Mouse (Mus musculus) forebrain, embryonic 16.5 days (tissue): ENCODE measurements around the gene Lep. TPM values are rescaled to one million over a fixed set of nuclear protein-coding genes. Genes with fewer than 3 reads are reported as not detected.

ENCODE experiments used
- ATAC-seq: fragments of 200-750 bp; cut with Nextera tagmentation; 2 replicates; pipeline ENCODE4 v1.8.0; 2017; ENCODE audit warnings: mild to moderate bottlenecking, moderate library complexity
- H3K27ac ChIP-seq: fragments of 300-500 bp; sonication (generic); 2 replicates; pipeline ENCODE4 v1.5.1; 2014; ENCODE audit warnings: low read length, control low read depth
- H3K27me3 ChIP-seq: fragments of 300-500 bp; sonication (generic); replicated peaks from 2 replicates; pipeline ENCODE4 v1.6.1; 2014; ENCODE audit warnings: low read length; ENCODE audit not compliant: control insufficient read depth, insufficient read depth
- H3K36me3 ChIP-seq: fragments of 300-500 bp; sonication (generic); 2 replicates; pipeline ENCODE4 v1.6.1; 2014; ENCODE audit not compliant: control insufficient read depth, insufficient read depth
- H3K4me1 ChIP-seq: fragments of 300-500 bp; sonication (generic); replicated peaks from 2 replicates; pipeline ENCODE4 v1.6.1; 2014; ENCODE audit warnings: low read length; ENCODE audit not compliant: control insufficient read depth, insufficient read depth
- H3K4me2 ChIP-seq: fragments of 300-500 bp; sonication (generic); 2 replicates; pipeline ENCODE4 v1.6.1; 2014; ENCODE audit warnings: mild to moderate bottlenecking, low read length, control low read depth
- H3K4me3 ChIP-seq: fragments of 300-500 bp; sonication (generic); replicated peaks from 2 replicates; pipeline ENCODE4 v1.5.1; 2014; ENCODE audit warnings: mild to moderate bottlenecking, low read length, control low read depth
- H3K9ac ChIP-seq: fragments of 300-500 bp; sonication (generic); replicated peaks from 2 replicates; pipeline ENCODE4 v1.6.1; 2014; ENCODE audit warnings: low read depth, low read length, control low read depth
- H3K9me3 ChIP-seq: fragments of 300-500 bp; sonication (generic); 2 replicates; pipeline ENCODE4 v1.6.1; 2016; ENCODE audit warnings: low read length; ENCODE audit not compliant: control insufficient read depth
- WGBS: fragments of 180-500 bp; shearing (Covaris S2); extraction: QIAGEN DNeasy Blood & Tissue Kit; methylation state at CpG from one replicate; pipeline ENCODE4 v1.1.7; 2014; 5-methylcytosine and 5-hydroxymethylcytosine counted together
- polyA plus RNA-seq: library from polyadenylated mRNA; unstranded; fragments of >200 nt; fragmentation: Nextera tagmentation; extraction: Ambion mirVana; gene quantifications from 2 replicates; pipeline ENCODE4 v1.2.1, GENCODE M21; 2015

The Lep gene
- polyA plus RNA-seq, 1 experiment from 2014 or later = not detected

DNA sequence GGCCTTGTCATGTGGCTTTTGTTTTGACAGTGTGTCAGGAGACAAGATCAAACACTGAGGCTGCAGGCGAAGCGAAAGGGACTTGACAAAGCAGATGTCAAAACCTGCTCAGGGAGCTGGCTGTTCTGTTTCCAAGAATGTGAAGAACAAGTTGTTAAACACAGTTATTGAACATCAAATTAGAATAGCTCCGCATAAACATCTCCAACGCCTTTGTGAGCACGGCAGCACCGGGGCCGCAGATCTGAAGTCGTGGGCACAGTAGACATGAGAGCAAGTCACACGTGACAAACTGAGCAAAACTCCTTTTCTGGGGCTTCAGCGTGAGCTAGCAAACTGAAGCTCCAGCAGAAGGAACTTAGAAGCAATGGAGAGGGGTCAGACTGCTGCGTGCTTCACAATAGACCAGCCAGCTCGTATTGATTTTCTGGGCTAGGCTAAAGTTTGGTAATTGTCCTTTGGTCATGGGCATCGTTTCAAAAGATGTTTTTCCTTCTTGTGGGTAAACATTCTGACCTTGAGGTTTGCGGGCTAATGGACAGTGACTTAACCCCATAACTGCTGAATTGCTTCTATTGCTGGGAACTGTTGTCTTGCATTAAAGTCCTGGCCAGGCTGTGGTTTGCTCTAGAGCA, 39.6 kb downstream of the Lep start:
- WGBS = 59% methylated on average over 14 of the region's 14 CpGs
- H3K4me3 ChIP-seq = no peak overlapping the region
- peaks cover 3% of the 10 kb centered on the region; the same call in 1 of the 2 replicates for H3K4me1 ChIP-seq
- no peak for ATAC-seq
- no peak overlapping the region for H3K27ac ChIP-seq
- no peaks in the 10 kb centered on the region for H3K27me3 ChIP-seq
- H3K9ac ChIP-seq = no peak overlapping the region
- no peak overlapping the region for H3K4me2 ChIP-seq
- H3K36me3 ChIP-seq = no peaks in the 10 kb centered on the region
- no peaks in the 10 kb centered on the region for H3K9me3 ChIP-seq

DNA sequence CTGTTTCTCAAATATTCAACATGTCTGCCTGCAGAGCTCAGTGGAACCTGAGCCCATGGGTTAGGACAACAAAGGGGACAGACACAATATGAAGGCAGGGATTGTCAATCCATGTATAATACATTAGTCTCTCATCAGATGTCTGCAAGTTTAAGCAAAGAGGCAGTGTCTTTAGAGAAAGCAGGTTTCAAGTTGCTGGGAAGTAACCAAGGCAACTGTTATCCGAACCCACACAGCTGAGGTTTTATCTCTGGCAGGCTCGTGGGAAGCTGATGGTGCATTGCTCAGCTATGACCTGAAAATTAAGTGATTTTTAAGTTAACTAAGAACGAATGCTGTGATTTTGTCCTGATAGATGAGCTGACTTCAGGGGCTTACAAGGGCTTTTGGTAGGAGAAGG, 40.4 kb downstream of the Lep start:
- Histone ChIP-seq H3K36me3 (no peaks in the 10 kb centered on the region), H3K9me3 (no peaks in the 10 kb centered on the region)
- peak; percentile 45; the same call in 1 of the 2 replicates for ATAC-seq

DNA sequence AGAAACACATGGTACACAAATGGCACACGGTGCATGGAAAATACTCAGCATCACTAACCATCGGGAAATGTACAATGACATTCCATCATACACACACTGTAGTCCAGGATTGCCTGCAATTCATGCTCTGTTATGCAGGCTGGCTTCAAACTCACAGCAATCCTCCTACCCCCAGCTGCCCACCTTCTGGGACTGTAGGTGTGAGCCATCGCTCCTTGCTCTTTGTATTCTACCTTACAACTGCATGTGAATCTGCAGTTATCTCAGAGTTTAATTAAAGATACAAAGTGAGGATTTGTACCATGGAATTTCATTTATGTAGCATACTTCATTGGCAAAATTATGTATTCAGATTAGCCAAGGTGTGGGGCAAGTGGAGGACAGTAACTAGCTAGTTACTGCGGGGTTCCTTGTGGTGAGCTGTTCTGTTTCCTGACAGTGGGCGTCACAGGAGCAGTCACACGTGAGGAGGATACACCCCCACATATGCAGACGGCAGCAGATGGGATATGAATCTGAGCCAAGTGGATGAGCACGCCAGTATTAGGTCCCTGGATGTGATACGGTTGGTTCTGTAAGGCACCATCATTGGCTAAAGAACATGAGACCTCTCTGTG, 41.3 kb downstream of the Lep start:
- Histone ChIP-seq H3K27me3 (no peaks in the 10 kb centered on the region), H3K36me3 (no peaks in the 10 kb centered on the region), H3K27ac (no peak overlapping the region), H3K4me2 (no peak overlapping the region), H3K9ac (no peak overlapping the region), H3K9me3 (no peaks in the 10 kb centered on the region), H3K4me1 (peaks cover 3% of the 10 kb centered on the region; the same call in 1 of the 2 replicates), H3K4me3 (no peak overlapping the region)
- ATAC-seq = peak; percentile 58
- 67% methylated on average over 9 of the region's 9 CpGs for WGBS

More for the DNA sequence above, 40.4 kb downstream of the Lep start:
- no peaks in the 10 kb centered on the region for H3K27me3 ChIP-seq
- peaks cover 3% of the 10 kb centered on the region; the same call in 1 of the 2 replicates for H3K4me1 ChIP-seq
- no peak overlapping the region for H3K4me3 ChIP-seq
- no peak overlapping the region for H3K9ac ChIP-seq
- no peak overlapping the region for H3K27ac ChIP-seq
- WGBS = 53% methylated on average over 3 of the region's 3 CpGs
- no peak overlapping the region for H3K4me2 ChIP-seq

DNA sequence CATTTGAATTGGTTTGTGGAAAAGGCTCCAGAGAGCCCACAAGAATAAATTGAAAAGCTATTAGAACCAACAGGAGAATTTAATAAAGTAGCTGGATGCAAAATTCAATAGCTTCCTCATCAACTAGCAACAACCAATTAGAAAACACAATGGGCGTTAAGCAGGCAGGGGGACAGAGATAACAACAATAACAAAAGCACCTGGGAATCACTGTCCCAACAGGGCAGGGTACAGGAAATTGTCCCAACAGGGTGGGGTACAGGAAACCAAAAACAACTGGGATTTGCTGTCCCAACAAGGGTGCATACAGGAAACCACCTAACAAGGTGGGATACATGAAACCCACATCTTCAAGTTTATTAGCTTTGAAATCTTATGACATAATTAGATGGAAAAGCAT, 48.4 kb downstream of the Lep start:
- Histone ChIP-seq H3K9ac (no peak overlapping the region), H3K27ac (no peak overlapping the region), H3K4me2 (no peak overlapping the region), H3K4me3 (no peak overlapping the region), H3K27me3 (no peaks in the 10 kb centered on the region), H3K4me1 (no peaks in the 10 kb centered on the region), H3K36me3 (no peaks in the 10 kb centered on the region), H3K9me3 (peaks cover 2% of the 10 kb centered on the region; the same call in 1 of the 2 replicates)
- WGBS = 73% methylated on average over 1 of the region's 1 CpGs
- ATAC-seq = no peak

DNA sequence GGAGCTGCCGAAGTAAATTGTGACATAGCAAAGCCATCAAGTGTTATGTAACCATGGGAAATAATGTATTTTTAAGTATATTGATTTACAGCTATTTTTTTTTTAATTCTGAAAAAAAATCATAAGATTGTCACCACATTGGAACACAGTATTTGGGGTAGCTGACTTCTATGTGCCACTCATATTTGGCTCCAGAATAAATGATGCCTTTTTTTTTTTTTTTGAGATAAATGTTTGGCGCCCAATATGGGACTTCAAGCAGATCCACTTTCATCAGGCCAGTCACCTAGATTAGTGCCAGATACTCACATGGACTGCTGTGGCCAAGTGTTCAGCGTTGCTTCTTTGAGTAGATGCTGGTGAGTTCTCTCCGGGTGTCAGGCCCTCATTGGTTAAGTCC, 51.5 kb downstream of the Lep start:
- WGBS = 93% methylated on average over 4 of the region's 4 CpGs
- peaks cover 2% of the 10 kb centered on the region; the same call in 1 of the 2 replicates for H3K9me3 ChIP-seq
- ATAC-seq = no peak
- H3K4me1 ChIP-seq = no peaks in the 10 kb centered on the region
- no peak overlapping the region for H3K4me3 ChIP-seq
- no peaks in the 10 kb centered on the region for H3K36me3 ChIP-seq
- no peak overlapping the region for H3K27ac ChIP-seq
- no peaks in the 10 kb centered on the region for H3K27me3 ChIP-seq
- H3K4me2 ChIP-seq = no peak overlapping the region
- H3K9ac ChIP-seq = no peak overlapping the region

DNA sequence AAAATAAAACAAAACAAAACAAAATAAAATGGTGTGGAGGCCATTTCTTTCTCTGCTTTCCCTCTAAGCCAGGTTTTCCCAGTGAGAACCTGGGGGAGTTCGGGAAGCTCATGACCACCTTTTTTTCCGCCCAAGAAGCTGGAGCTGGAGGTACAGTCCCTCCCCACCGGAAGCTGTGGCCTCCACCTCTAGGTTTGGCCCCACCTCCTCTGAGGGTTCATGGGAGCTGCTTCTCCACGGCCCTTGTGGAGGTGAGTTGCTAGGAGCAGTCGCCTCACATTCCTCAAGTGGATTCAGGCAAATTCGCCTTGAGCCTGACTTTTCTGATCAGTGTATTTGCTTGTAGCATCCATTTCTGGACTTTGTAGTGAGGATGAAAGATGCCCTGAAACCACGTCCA, 55.7 kb downstream of the Lep start:
- Histone ChIP-seq H3K27ac (no peak overlapping the region), H3K4me1 (no peaks in the 10 kb centered on the region), H3K36me3 (no peaks in the 10 kb centered on the region), H3K9me3 (peaks cover 2% of the 10 kb centered on the region; the same call in 1 of the 2 replicates), H3K27me3 (no peaks in the 10 kb centered on the region), H3K9ac (no peak overlapping the region), H3K4me2 (no peak overlapping the region), H3K4me3 (no peak overlapping the region)
- ATAC-seq = no peak
- WGBS = 72% methylated on average over 7 of the region's 7 CpGs

DNA sequence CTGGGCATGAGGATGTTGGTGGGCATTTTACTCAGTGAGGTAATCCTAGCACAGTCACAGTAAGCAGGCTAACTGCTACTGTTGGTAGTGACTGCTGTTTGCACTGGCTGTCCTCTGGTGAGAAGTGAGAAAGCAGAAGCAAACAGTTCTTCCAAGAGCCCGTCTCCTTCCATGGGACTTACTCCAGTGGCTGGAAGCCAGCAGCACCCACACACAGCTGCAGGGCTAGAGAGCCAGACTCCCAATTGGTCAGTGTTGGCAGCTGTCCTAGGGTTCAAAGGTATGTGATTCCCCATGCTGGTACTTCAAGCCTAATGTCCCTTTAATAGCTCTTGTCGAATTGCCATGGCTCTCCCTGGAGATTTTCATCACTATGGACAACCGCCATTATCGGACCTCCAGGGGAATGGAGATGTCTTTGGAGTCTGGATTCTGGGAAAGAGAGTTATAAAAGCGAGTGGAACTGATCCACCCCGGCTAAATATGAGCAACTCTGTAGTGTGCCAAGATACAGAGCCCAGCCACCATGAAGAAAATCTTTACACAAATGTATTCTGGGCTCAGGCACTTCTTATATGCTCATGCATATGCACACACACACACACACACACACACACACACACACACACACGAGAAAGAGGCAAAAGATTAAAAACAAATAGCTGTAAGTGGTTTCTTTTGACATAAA, 57.5 kb downstream of the Lep start:
- no peak overlapping the region for H3K27ac ChIP-seq
- no peaks in the 10 kb centered on the region for H3K9me3 ChIP-seq
- 56% methylated on average over 7 of the region's 7 CpGs for WGBS
- 0 out of 2 replicates have a peak, but pooled peaks have one; percentile 47 for ATAC-seq
- H3K4me3 ChIP-seq = no peak overlapping the region
- no peaks in the 10 kb centered on the region for H3K36me3 ChIP-seq
- no peak overlapping the region for H3K9ac ChIP-seq
- no peaks in the 10 kb centered on the region for H3K4me1 ChIP-seq
- no peaks in the 10 kb centered on the region for H3K27me3 ChIP-seq
- no peak overlapping the region for H3K4me2 ChIP-seq

DNA sequence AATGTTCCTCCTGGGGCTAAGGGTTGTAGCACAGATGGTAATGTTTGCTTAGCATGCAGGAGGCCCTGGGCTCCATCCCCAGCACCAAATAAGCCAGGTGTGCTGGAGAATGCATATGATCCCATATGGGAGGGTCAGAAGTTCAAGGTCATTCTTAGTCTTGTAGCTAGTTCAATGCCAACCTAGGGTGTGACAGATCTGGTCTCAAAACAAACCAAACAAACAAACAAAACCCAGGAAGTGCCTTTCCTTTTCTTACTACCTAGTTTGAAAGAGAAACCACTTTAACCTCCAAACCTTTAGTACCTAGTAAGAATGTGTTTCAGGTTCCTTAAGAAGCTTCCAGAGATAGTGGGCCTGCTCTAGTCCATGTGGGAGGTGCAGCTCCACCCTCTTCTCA, 58.2 kb downstream of the Lep start:
- no peak overlapping the region for H3K4me3 ChIP-seq
- no peaks in the 10 kb centered on the region for H3K36me3 ChIP-seq
- ATAC-seq = no peak
- no peaks in the 10 kb centered on the region for H3K9me3 ChIP-seq
- no peak overlapping the region for H3K9ac ChIP-seq
- no peak overlapping the region for H3K4me2 ChIP-seq
- H3K27ac ChIP-seq = no peak overlapping the region
- no peaks in the 10 kb centered on the region for H3K27me3 ChIP-seq
- H3K4me1 ChIP-seq = no peaks in the 10 kb centered on the region

DNA sequence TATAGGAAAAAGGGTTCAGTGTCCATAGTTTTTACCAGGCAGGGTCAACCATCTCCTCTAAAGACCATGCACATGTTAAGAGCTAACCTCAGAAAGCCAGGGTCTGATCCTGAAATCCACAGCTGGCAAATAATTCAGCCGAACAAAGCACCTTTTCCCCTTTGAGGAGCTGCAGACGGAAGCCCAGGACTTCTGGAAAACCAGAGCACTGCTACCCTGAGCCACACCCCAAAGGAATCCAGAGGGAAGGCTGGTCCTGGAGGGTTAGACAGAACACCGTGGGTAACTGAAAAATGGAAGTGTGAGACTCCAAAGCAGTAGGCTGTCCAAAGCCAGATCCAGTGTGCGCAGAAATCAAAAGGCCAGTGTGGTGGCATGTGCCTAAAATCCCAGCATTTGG, 58.9 kb downstream of the Lep start:
- H3K4me1 ChIP-seq = no peaks in the 10 kb centered on the region
- no peak overlapping the region for H3K4me3 ChIP-seq
- no peak overlapping the region for H3K27ac ChIP-seq
- H3K4me2 ChIP-seq = no peak overlapping the region
- peaks cover 1% of the 10 kb centered on the region; the same call in 1 of the 2 replicates for H3K36me3 ChIP-seq
- no peaks in the 10 kb centered on the region for H3K9me3 ChIP-seq
- no peak for ATAC-seq
- WGBS = 75% methylated on average over 4 of the region's 4 CpGs
- H3K9ac ChIP-seq = no peak overlapping the region
- no peaks in the 10 kb centered on the region for H3K27me3 ChIP-seq
